Mouse (Mus musculus) heart, adult 2 months (tissue): Measurements from ENCODE around the gene Zbtb8os.

ENCODE experiments used
- CTCF ChIP-seq: fragments of 200-600 bp; IDR thresholded peaks from 2 replicates; pipeline ENCODE4 v1.8.1; 2022; ENCODE audit warnings: antibody characterized with exemption, mild to moderate bottlenecking, moderate library complexity
- POLR2A ChIP-seq: fragments of 200-500 bp; IDR thresholded peaks from 2 replicates; pipeline ENCODE4 v1.6.1; 2011; ENCODE audit warnings: mild to moderate bottlenecking, low read depth, low read length, control low read depth; ENCODE audit not compliant: insufficient read depth

GRCm38 (mm10) chr4:129362771-129363170 is 27.3 kb downstream of the Zbtb8os start:
- TF ChIP-seq CTCF (no peak), POLR2A (no peak)
